Comparison of ENCODE assay signal across 29 mouse cellular contexts in genomic region chr9:106562291-106562690, GRCm38 (mm10). TPM values are rescaled to one million over a fixed set of nuclear protein-coding genes. Genes with fewer than 3 reads are reported as not detected.
DNase-seq lines count a peak whose midpoint lies in the region; TF ChIP-seq lines count a peak whose summit lies in the region.
"Had no signal": no experiment of that assay in that cellular context is flagged by ENCODE, and none has a peak within 500 bp of the region (broad histone marks: within the 10 kb centered on the region; RNA-seq: fewer than 3 reads in every experiment).

No protein-coding gene starts in this region.

- H3K36me3 ChIP-seq in testis, adult 2 months (ENCODE audit: control insufficient read depth, insufficient read depth, low read length) = no peaks in the 10 kb centered on the region
- H3K36me3 ChIP-seq: embryonic facial prominence, embryonic 10.5 days; embryonic facial prominence, embryonic 12.5 days; forebrain, embryonic 15.5 days; G1E had no signal

- H3K4me3 ChIP-seq in testis, adult 2 months (ENCODE audit: control insufficient read depth, low read depth, low read length) = peak overlapping the region; percentile 84
- H3K4me3 ChIP-seq: embryonic facial prominence, embryonic 10.5 days; embryonic facial prominence, embryonic 12.5 days; forebrain, embryonic 13.5 days; forebrain, embryonic 15.5 days had no signal

- no peaks in the 10 kb centered on the region for H3K27me3 ChIP-seq in testis, adult 2 months (ENCODE audit: control insufficient read depth, insufficient read depth, low read length)
- H3K27me3 ChIP-seq: embryonic facial prominence, embryonic 12.5 days; forebrain, embryonic 13.5 days; forebrain, embryonic 15.5 days; Patski had no signal

- peak; percentile 6 for DNase-seq in gastrocnemius, postnatal 14 days
- DNase-seq in gastrocnemius, postnatal 25 days = no peak
- DNase-seq in testis, postnatal 10 days (ENCODE audit: low spot score) = no peak
- DNase-seq in MN1 (ENCODE audit: low spot score) = peak; percentile 59
- DNase-seq in brain, embryonic 14.5 days (ENCODE audit: low read depth) = peak; percentile 2
- DNase-seq in adrenal gland, postnatal 25 days = no peak
- no peak for DNase-seq in left cerebral cortex, adult 11 months (ENCODE audit: low spot score)
- DNase-seq: adrenal gland, adult 8-10 months; adrenal gland, postnatal 14 days; B cell, adult 2 months; cerebellum, adult 11-12 months; cerebellum, adult 2 months; cerebellum, adult 9-10 months; cerebellum, postnatal 25 days; forebrain, postnatal 0 days had no signal

- no peaks in the 10 kb centered on the region for H3K4me1 ChIP-seq in testis, adult 2 months (ENCODE audit: control insufficient read depth, insufficient read depth, low read length)
- H3K4me1 ChIP-seq: embryonic facial prominence, embryonic 10.5 days; embryonic facial prominence, embryonic 12.5 days; forebrain, embryonic 13.5 days; forebrain, embryonic 15.5 days had no signal

- intact Hi-C loops in gastrocnemius, postnatal 14 days (cut with DNase I; ENCODE audit: low total_unique reads) = no loop called here

- no peak for TF ChIP-seq CTCF in testis, adult 2 months (IDR thresholded peaks at IDR 0.05; ENCODE audit: control insufficient read depth, insufficient read depth, insufficient replicate concordance, low read depth, low read length)
- no peak for TF ChIP-seq CTCF in brain, embryonic 14.5 days (IDR thresholded peaks at IDR 0.05; ENCODE audit: borderline replicate concordance, extremely low read depth, insufficient read depth, insufficient read length)

- no peak for TF ChIP-seq POLR2A in testis, adult 2 months (IDR thresholded peaks at IDR 0.05; ENCODE audit: control insufficient read depth, low read depth, low read length)
- TF ChIP-seq POLR2A in brain, embryonic 14.5 days (IDR thresholded peaks at IDR 0.05; ENCODE audit: borderline replicate concordance, extremely low read depth, insufficient read depth, insufficient read length, poor library complexity, severe bottlenecking) = no peak

- no peak overlapping the region for H3K27ac ChIP-seq in testis, adult 2 months (ENCODE audit: control insufficient read depth, insufficient read depth, low read depth, low read length)
- H3K27ac ChIP-seq: embryonic facial prominence, embryonic 10.5 days; embryonic facial prominence, embryonic 12.5 days; forebrain, embryonic 13.5 days; forebrain, embryonic 15.5 days had no signal

RNA-seq across cellular contexts. Expression of gene Iqcf3, which starts 0.9 kb away (rescaled TPM):
- total RNA-seq in gastrocnemius, postnatal 14 days (2021) = not detected
- not detected for total RNA-seq in gastrocnemius, postnatal 25 days (2021)
- 594 and 612 TPM in 2 replicates for polyA plus RNA-seq in testis, adult 2 months (2012; rRNA removed)
- not detected in 2 replicates for polyA plus RNA-seq in brain, embryonic 14.5 days (2012; rRNA removed)
- total RNA-seq in adrenal gland, postnatal 25 days (2021) = not detected in 2 replicates
- total RNA-seq: adrenal gland, adult 8-10 months; adrenal gland, postnatal 14 days; adrenal gland, postnatal 4 days; CH12.LX; forebrain, postnatal 0 days; G1E had no signal
- polyA plus RNA-seq: activated CD4-positive, CD25-positive, alpha-beta regulatory T cell, adult 4 months; CD4-positive, CD25-positive, alpha-beta regulatory T cell, adult 4 months; cerebellum, adult 2 months; cortical plate, adult 2 months; embryonic facial prominence, embryonic 10.5 days; embryonic facial prominence, embryonic 12.5 days; embryonic facial prominence, embryonic 14.5 days; forebrain, embryonic 11.5 days; forebrain, embryonic 13.5 days; forebrain, embryonic 15.5 days; forebrain, postnatal 0 days; G1E; Patski had no signal

RNA-seq across cellular contexts. Expression of gene Iqcf4, which starts 8.5 kb away (rescaled TPM):
- not detected for total RNA-seq in gastrocnemius, postnatal 14 days (2021)
- total RNA-seq in gastrocnemius, postnatal 25 days (2021) = not detected
- 220 and 225 TPM in 2 replicates for polyA plus RNA-seq in testis, adult 2 months (2012; rRNA removed)
- polyA plus RNA-seq in brain, embryonic 14.5 days (2012; rRNA removed) = not detected in 2 replicates
- not detected in 2 replicates for total RNA-seq in adrenal gland, postnatal 25 days (2021)
- total RNA-seq: adrenal gland, adult 8-10 months; adrenal gland, postnatal 14 days; adrenal gland, postnatal 4 days; CH12.LX; forebrain, postnatal 0 days; G1E had no signal
- polyA plus RNA-seq: activated CD4-positive, CD25-positive, alpha-beta regulatory T cell, adult 4 months; CD4-positive, CD25-positive, alpha-beta regulatory T cell, adult 4 months; cerebellum, adult 2 months; cortical plate, adult 2 months; embryonic facial prominence, embryonic 10.5 days; embryonic facial prominence, embryonic 12.5 days; embryonic facial prominence, embryonic 14.5 days; forebrain, embryonic 11.5 days; forebrain, embryonic 13.5 days; forebrain, embryonic 15.5 days; forebrain, postnatal 0 days; G1E; Patski had no signal

RNA-seq across cellular contexts. Expression of gene Iqcf5, which starts 47.9 kb away (rescaled TPM):
- not detected for total RNA-seq in gastrocnemius, postnatal 14 days (2021)
- total RNA-seq in gastrocnemius, postnatal 25 days (2021) = not detected
- 501 and 546 TPM in 2 replicates for polyA plus RNA-seq in testis, adult 2 months (2012; rRNA removed)
- polyA plus RNA-seq in brain, embryonic 14.5 days (2012; rRNA removed) = not detected in 2 replicates
- not detected in 2 replicates for total RNA-seq in adrenal gland, postnatal 25 days (2021)
- total RNA-seq: adrenal gland, adult 8-10 months; adrenal gland, postnatal 14 days; adrenal gland, postnatal 4 days; forebrain, postnatal 0 days had no signal
- polyA plus RNA-seq: activated CD4-positive, CD25-positive, alpha-beta regulatory T cell, adult 4 months; CD4-positive, CD25-positive, alpha-beta regulatory T cell, adult 4 months; cerebellum, adult 2 months; cortical plate, adult 2 months; embryonic facial prominence, embryonic 10.5 days; embryonic facial prominence, embryonic 12.5 days; embryonic facial prominence, embryonic 14.5 days; forebrain, embryonic 11.5 days; forebrain, embryonic 13.5 days; forebrain, embryonic 15.5 days; G1E; Patski had no signal

Comparison
In these comparisons a context has a peak if more than half of its experiments do, and no peak if none do; other contexts are left out.
1. DNase-seq: peak in gastrocnemius, postnatal 14 days (single experiment), MN1 (single experiment) and brain, embryonic 14.5 days (single experiment); none in gastrocnemius, postnatal 25 days (single experiment), testis, postnatal 10 days (single experiment), adrenal gland, postnatal 25 days (single experiment) and left cerebral cortex, adult 11 months (single experiment).